Mouse (Mus musculus) cerebellum, adult 2 months (tissue): ENCODE measurements around the gene Lrrc42.

Experiments
- CTCF ChIP-seq: fragments of 200-500 bp; IDR thresholded peaks from 2 replicates; pipeline ENCODE4 v1.5.1; 2011; ENCODE audit warnings: low read depth, mild to moderate bottlenecking, control low read depth, low read length, moderate library complexity, borderline replicate concordance; ENCODE audit not compliant: insufficient read depth
- POLR2A ChIP-seq: fragments of 200-500 bp; IDR thresholded peaks from 2 replicates; pipeline ENCODE4 v1.6.1; 2011; ENCODE audit warnings: low read length, control low read depth, borderline replicate concordance; ENCODE audit not compliant: insufficient read depth

DNA sequence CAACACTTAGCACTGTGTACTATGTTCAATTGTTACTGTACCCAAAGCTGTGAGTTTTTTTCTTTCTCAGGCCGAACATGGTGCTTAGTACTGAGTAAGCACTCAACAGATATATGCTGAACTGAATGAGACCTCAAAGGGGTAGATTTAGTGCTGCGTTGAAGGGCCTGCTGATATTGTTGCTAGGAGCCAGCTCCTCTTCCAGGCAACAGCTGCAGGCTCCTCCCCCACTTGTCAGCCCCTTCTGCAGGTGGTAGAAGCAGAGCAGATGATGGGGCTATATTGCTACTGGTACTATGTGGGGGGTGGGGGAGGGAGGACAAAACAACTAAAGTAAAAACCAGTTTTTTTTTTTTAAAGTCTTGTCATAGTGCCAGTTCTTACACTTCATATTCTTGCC, 3.9 kb downstream of the Lrrc42 start:
- no peak for TF ChIP-seq CTCF
- TF ChIP-seq POLR2A = no peak
